Mouse (Mus musculus) neural tube, embryonic 15.5 days (tissue): Measurements from ENCODE around the gene Wwc1. TPM values are rescaled to one million over a fixed set of nuclear protein-coding genes. Genes with fewer than 3 reads are reported as not detected.

Source experiments
- ATAC-seq: fragments of 200-750 bp; cut with Nextera tagmentation; 2 replicates; pipeline ENCODE4 v1.8.0; 2017; ENCODE audit warnings: mild to moderate bottlenecking, moderate TSS enrichment, moderate library complexity; ENCODE audit not compliant: low FRiP score
- H3K27ac ChIP-seq: fragments of 300-500 bp; sonication (generic); replicated peaks from 2 replicates; pipeline ENCODE4 v1.5.1; 2015; ENCODE audit warnings: mild to moderate bottlenecking, inconsistent platforms
- H3K27me3 ChIP-seq: fragments of 300-500 bp; sonication (generic); replicated peaks from 2 replicates; pipeline ENCODE4 v1.6.1; 2015; ENCODE audit warnings: inconsistent platforms
- H3K36me3 ChIP-seq: fragments of 300-500 bp; sonication (generic); 2 replicates; pipeline ENCODE4 v1.6.1; 2015; ENCODE audit warnings: inconsistent platforms
- H3K4me1 ChIP-seq: fragments of 300-500 bp; sonication (generic); 2 replicates; pipeline ENCODE4 v1.6.1; 2015; ENCODE audit warnings: inconsistent platforms
- H3K4me2 ChIP-seq: fragments of 300-500 bp; sonication (generic); 2 replicates; pipeline ENCODE4 v1.6.1; 2015; ENCODE audit warnings: inconsistent platforms, mild to moderate bottlenecking, moderate library complexity
- H3K4me3 ChIP-seq: fragments of 300-500 bp; sonication (generic); replicated peaks from 2 replicates; pipeline ENCODE4 v1.5.1; 2015; ENCODE audit warnings: mild to moderate bottlenecking, inconsistent platforms
- H3K9ac ChIP-seq: fragments of 300-500 bp; sonication (generic); replicated peaks from 2 replicates; pipeline ENCODE4 v1.6.1; 2015; ENCODE audit warnings: mild to moderate bottlenecking, inconsistent platforms
- H3K9me3 ChIP-seq: fragments of 300-500 bp; sonication (generic); replicated peaks from 2 replicates; pipeline ENCODE4 v1.6.1; 2016; ENCODE audit warnings: inconsistent platforms
- WGBS: fragments of 180-500 bp; shearing (Covaris S2); methylation state at CpG from one replicate; pipeline ENCODE4 v1.1.7; 2015; ENCODE audit warnings: mixed read lengths; 5-methylcytosine and 5-hydroxymethylcytosine counted together
- polyA plus RNA-seq: library from polyadenylated mRNA; unstranded; fragments of >200 nt; fragmentation: Nextera tagmentation; extraction: Ambion mirVana; gene quantifications from 2 replicates; pipeline ENCODE4 v1.2.1, GENCODE M21; 2015

The Wwc1 gene
- polyA plus RNA-seq, 1 experiment from 2014 or later = 7.0 TPM

- no peaks in the 10 kb centered on the region for H3K27me3 ChIP-seq
- no peak overlapping the region for H3K4me2 ChIP-seq
- H3K4me1 ChIP-seq = peaks cover 9% of the 10 kb centered on the region
- ATAC-seq = no peak
- no peaks in the 10 kb centered on the region for H3K9me3 ChIP-seq
- no peaks in the 10 kb centered on the region for H3K36me3 ChIP-seq
- 69% methylated on average over 4 of the region's 4 CpGs for WGBS
- no peak overlapping the region for H3K4me3 ChIP-seq
- H3K27ac ChIP-seq = no peak overlapping the region
- H3K9ac ChIP-seq = no peak overlapping the region
Measured at GRCm38 (mm10) chr11:35989967-35990366, 9.6 kb upstream of the Wwc1 start.

GRCm38 (mm10) chr11:35985841-35986393, 5.6 kb upstream of the Wwc1 start:
- Histone ChIP-seq H3K9me3 (no peaks in the 10 kb centered on the region), H3K27me3 (no peaks in the 10 kb centered on the region), H3K9ac (peak overlapping the region; percentile 40), H3K4me1 (peaks cover 9% of the 10 kb centered on the region), H3K36me3 (no peaks in the 10 kb centered on the region), H3K4me3 (peak overlapping the region; percentile 35), H3K4me2 (peak overlapping the region; percentile 62), H3K27ac (peak overlapping the region; percentile 72; the same call in 1 of the 2 replicates)
- peak; percentile 86 for ATAC-seq
- under 1% methylated on average over 19 of the region's 19 CpGs for WGBS

- Histone ChIP-seq H3K27ac (no peak overlapping the region), H3K9me3 (no peaks in the 10 kb centered on the region), H3K4me1 (peaks cover 29% of the 10 kb centered on the region), H3K36me3 (no peaks in the 10 kb centered on the region), H3K27me3 (no peaks in the 10 kb centered on the region), H3K9ac (no peak overlapping the region), H3K4me2 (no peak overlapping the region), H3K4me3 (no peak overlapping the region)
- ATAC-seq = no peak
- WGBS = 88% methylated on average over 3 of the region's 3 CpGs
Measured at GRCm38 (mm10) chr11:35982734-35983133, 2.4 kb upstream of the Wwc1 start.

- Histone ChIP-seq H3K9me3 (no peaks in the 10 kb centered on the region), H3K9ac (peak overlapping the region; percentile 69), H3K27me3 (no peaks in the 10 kb centered on the region), H3K4me1 (peaks cover 25% of the 10 kb centered on the region), H3K4me2 (peak overlapping the region; percentile 91), H3K27ac (peak overlapping the region; percentile 45; the same call in 1 of the 2 replicates), H3K4me3 (peak overlapping the region; percentile 71), H3K36me3 (no peaks in the 10 kb centered on the region)
- WGBS = 0% methylated on average over 46 of the region's 66 CpGs
- peak; percentile 65 for ATAC-seq
Measured at GRCm38 (mm10) chr11:35979733-35980410, 455 bp downstream of the Wwc1 start.

- peak overlapping the region; percentile 71 for H3K4me3 ChIP-seq
- peaks cover 25% of the 10 kb centered on the region for H3K4me1 ChIP-seq
- H3K9me3 ChIP-seq = no peaks in the 10 kb centered on the region
- ATAC-seq = no peak
- H3K36me3 ChIP-seq = no peaks in the 10 kb centered on the region
- H3K9ac ChIP-seq = peak overlapping the region; percentile 69
- H3K4me2 ChIP-seq = peak overlapping the region; percentile 91
- H3K27ac ChIP-seq = no peak overlapping the region; the same call in 1 of the 2 replicates
- WGBS = under 1% methylated on average over 11 of the region's 12 CpGs
- H3K27me3 ChIP-seq = no peaks in the 10 kb centered on the region
Measured at GRCm38 (mm10) chr11:35979266-35979732, 1.0 kb downstream of the Wwc1 start.

- H3K4me3 ChIP-seq = no peak overlapping the region
- H3K9ac ChIP-seq = no peak overlapping the region
- peaks cover 36% of the 10 kb centered on the region for H3K4me1 ChIP-seq
Measured at GRCm38 (mm10) chr11:35977796-35978195, 2.5 kb downstream of the Wwc1 start.

GRCm38 (mm10) chr11:35977096-35977495, 3.2 kb downstream of the Wwc1 start:
- no peak overlapping the region for H3K9ac ChIP-seq
- H3K4me1 ChIP-seq = peaks cover 39% of the 10 kb centered on the region
- H3K4me3 ChIP-seq = no peak overlapping the region
- H3K4me2 ChIP-seq = peak overlapping the region; percentile 91
- no peaks in the 10 kb centered on the region for H3K9me3 ChIP-seq
- H3K36me3 ChIP-seq = no peaks in the 10 kb centered on the region
- no peaks in the 10 kb centered on the region for H3K27me3 ChIP-seq
- peak overlapping the region; percentile 48 for H3K27ac ChIP-seq
- WGBS = 59% methylated on average over 6 of the region's 6 CpGs
- ATAC-seq = no peak

More at GRCm38 (mm10) chr11:35977796-35978195, 2.5 kb downstream of the Wwc1 start:
- Histone ChIP-seq H3K27me3 (no peaks in the 10 kb centered on the region), H3K27ac (0 out of 2 replicates have a peak overlapping the region, but pooled peaks have one; percentile 48), H3K4me2 (peak overlapping the region; percentile 91), H3K36me3 (no peaks in the 10 kb centered on the region), H3K9me3 (no peaks in the 10 kb centered on the region)
- ATAC-seq = no peak
- 88% methylated on average over 3 of the region's 3 CpGs for WGBS

GRCm38 (mm10) chr11:35976482-35976881, 3.8 kb downstream of the Wwc1 start:
- Histone ChIP-seq H3K4me1 (peaks cover 41% of the 10 kb centered on the region), H3K9me3 (no peaks in the 10 kb centered on the region), H3K4me3 (no peak overlapping the region), H3K27ac (0 out of 2 replicates have a peak overlapping the region, but pooled peaks have one; percentile 30), H3K9ac (no peak overlapping the region), H3K4me2 (peak overlapping the region; percentile 1; the same call in 1 of the 2 replicates), H3K36me3 (no peaks in the 10 kb centered on the region), H3K27me3 (no peaks in the 10 kb centered on the region)
- peak; percentile 45 for ATAC-seq
- WGBS = 37% methylated on average over 6 of the region's 6 CpGs

GRCm38 (mm10) chr11:35974632-35975450, 5.5 kb downstream of the Wwc1 start:
- H3K9me3 ChIP-seq = no peaks in the 10 kb centered on the region
- ATAC-seq = no peak
- H3K27me3 ChIP-seq = no peaks in the 10 kb centered on the region
- H3K27ac ChIP-seq = no peak overlapping the region
- WGBS = 86% methylated on average over 6 of the region's 6 CpGs
- no peak overlapping the region for H3K4me3 ChIP-seq
- peaks cover 36% of the 10 kb centered on the region for H3K4me1 ChIP-seq
- no peak overlapping the region for H3K4me2 ChIP-seq
- H3K9ac ChIP-seq = no peak overlapping the region
- no peaks in the 10 kb centered on the region for H3K36me3 ChIP-seq

- no peak overlapping the region for H3K9ac ChIP-seq
- H3K4me3 ChIP-seq = no peak overlapping the region
- H3K27me3 ChIP-seq = no peaks in the 10 kb centered on the region
- H3K27ac ChIP-seq = 0 out of 2 replicates have a peak overlapping the region, but pooled peaks have one; percentile 37
- H3K4me1 ChIP-seq = peaks cover 21% of the 10 kb centered on the region
- no peak for ATAC-seq
- H3K36me3 ChIP-seq = no peaks in the 10 kb centered on the region
- WGBS = 53% methylated on average over 7 of the region's 7 CpGs
- H3K9me3 ChIP-seq = no peaks in the 10 kb centered on the region
- no peak overlapping the region for H3K4me2 ChIP-seq
Measured at GRCm38 (mm10) chr11:35973135-35973534, 7.2 kb downstream of the Wwc1 start.

- Histone ChIP-seq H3K36me3 (no peaks in the 10 kb centered on the region), H3K4me3 (no peak overlapping the region), H3K9me3 (no peaks in the 10 kb centered on the region), H3K4me2 (no peak overlapping the region), H3K27me3 (no peaks in the 10 kb centered on the region), H3K4me1 (peaks cover 21% of the 10 kb centered on the region), H3K27ac (peak overlapping the region; percentile 37; the same call in 1 of the 2 replicates), H3K9ac (no peak overlapping the region)
- 5% methylated on average over 6 of the region's 6 CpGs for WGBS
- no peak for ATAC-seq
Measured at GRCm38 (mm10) chr11:35972270-35972931, 7.9 kb downstream of the Wwc1 start.
